Mouse (Mus musculus) liver, postnatal 0 days (tissue): ENCODE measurements at regions not wholly inside any gene's neighbourhood (a gene's known extent, or its start where the extent isn't known, plus 50 kb on each side); places are given as distances from the start of the nearest gene placed in this dataset.

Experiments used
- CTCF ChIP-seq: sonication (generic); IDR thresholded peaks from 2 replicates; pipeline ENCODE4 v1.5.1; 2016; ENCODE audit warnings: antibody characterized with exemption, low read depth
- EP300 ChIP-seq: IDR thresholded peaks from 2 replicates; pipeline ENCODE4 v1.6.1; 2016; ENCODE audit warnings: antibody characterized with exemption, low read depth, mild to moderate bottlenecking

DNA sequence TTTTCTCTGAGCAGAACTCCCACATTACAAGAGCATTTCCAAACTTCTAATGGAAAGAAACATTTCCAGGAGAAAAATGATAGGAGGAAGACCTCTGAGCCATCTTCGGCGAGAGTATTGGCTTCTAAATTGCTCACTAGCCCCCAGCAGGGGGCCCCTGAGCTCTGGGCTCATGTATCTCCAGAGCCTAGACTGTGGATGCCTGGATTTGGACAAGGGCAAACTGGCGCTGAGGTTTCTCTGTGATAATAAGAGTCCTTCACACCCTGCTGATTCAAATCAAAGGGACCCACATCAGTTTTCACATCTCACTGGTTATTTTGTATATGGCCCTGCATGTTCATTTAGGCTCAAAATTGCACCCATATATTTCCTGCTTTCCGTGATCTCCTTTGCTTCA lies 119.3 kb upstream of the Kif2a start:
- TF ChIP-seq CTCF (no peak), EP300 (no peak)
